Mouse (Mus musculus) C2C12 (cell line): ENCODE results near the gene Prl7a2. TPM values are rescaled to one million over a fixed set of nuclear protein-coding genes. Genes with fewer than 3 reads are reported as not detected.

Experiments used
- H3K27me3 ChIP-seq: one replicate; pipeline ENCODE4 v1.6.1; 2011; ENCODE audit not compliant: control insufficient read depth, insufficient read depth, insufficient read length
- H3K36me3 ChIP-seq: one replicate; pipeline ENCODE4 v1.6.1; 2011; ENCODE audit not compliant: control insufficient read depth, insufficient read depth
- H3K4me3 ChIP-seq: one replicate; pipeline ENCODE4 v1.5.1; 2011; ENCODE audit warnings: mild to moderate bottlenecking, control low read depth; ENCODE audit not compliant: poor library complexity, insufficient read depth, severe bottlenecking
- H3K79me2 ChIP-seq: one replicate; pipeline ENCODE4 v1.6.1; 2011; ENCODE audit not compliant: control insufficient read depth, insufficient read depth
- H3K79me3 ChIP-seq: one replicate; pipeline ENCODE4 v1.6.1; 2011; ENCODE audit warnings: low read depth, control low read depth
- H3ac ChIP-seq: one replicate; pipeline ENCODE3; 2011; ENCODE audit warnings: low read depth; ENCODE audit not compliant: control insufficient read depth, insufficient read length
- CEBPB ChIP-seq: IDR thresholded peaks from one replicate; pipeline ENCODE4 v1.6.1; 2011; ENCODE audit warnings: low read depth, mild to moderate bottlenecking, control low read depth, moderate library complexity
- CTCF ChIP-seq: IDR thresholded peaks from one replicate; pipeline ENCODE4 v1.5.1; 2011; ENCODE audit not compliant: control insufficient read depth, insufficient read depth, insufficient read length
- FOSL1 ChIP-seq: IDR thresholded peaks from one replicate; pipeline ENCODE4 v1.8.0; 2011; ENCODE audit warnings: mild to moderate bottlenecking, low read length; ENCODE audit not compliant: poor library complexity, insufficient read depth, severe bottlenecking
- MAX ChIP-seq: IDR thresholded peaks from one replicate; pipeline ENCODE4 v1.6.1; 2011; ENCODE audit warnings: mild to moderate bottlenecking, control low read depth
- MYOD1 ChIP-seq: IDR thresholded peaks from one replicate; pipeline ENCODE4 v1.6.1; 2011; ENCODE audit warnings: low read depth; ENCODE audit not compliant: control insufficient read depth, insufficient read length
- MYOG ChIP-seq: IDR thresholded peaks from one replicate; pipeline ENCODE4 v1.6.1; 2011; ENCODE audit not compliant: control insufficient read depth, insufficient read length; ENCODE audit errors: extremely low read depth
- USF1 ChIP-seq: IDR thresholded peaks from one replicate; pipeline ENCODE4 v1.6.1; 2011; ENCODE audit warnings: low read depth, mild to moderate bottlenecking, control low read depth, moderate library complexity
- long read RNA-seq, 2 experiments: library from polyadenylated mRNA; unstranded; transcript quantifications; one replicate each; pipeline ENCODE4 v2.0.0; 2019 to 2020
- polyA plus RNA-seq: library from polyadenylated mRNA; unstranded; fragments of >200 nt; fragmentation: generic; extraction: Trizol; gene quantifications from one replicate; pipeline ENCODE4 v1.2.1, GENCODE M21; 2012; ENCODE audit warnings: missing spikeins

Prl7a2 gene
- polyA plus RNA-seq: not detected
- long read RNA-seq, experiment 1: 0 reads
- long read RNA-seq, experiment 2: 0 reads

- no peak within 1 kb of the TSS for H3ac ChIP-seq
- no peaks in the 10 kb centered on the region for H3K79me3 ChIP-seq
- no peaks in the 10 kb centered on the region for H3K36me3 ChIP-seq
- no peaks in the 10 kb centered on the region for H3K79me2 ChIP-seq
- no peaks in the 10 kb centered on the region for H3K27me3 ChIP-seq
- H3K4me3 ChIP-seq: no peak within 1 kb of the TSS
- TF ChIP-seq FOSL1: no peak
- TF ChIP-seq MAX: no peak
- TF ChIP-seq USF1: no peak
- no peak for TF ChIP-seq CTCF
- no peak for TF ChIP-seq MYOG
- TF ChIP-seq CEBPB: no peak
- TF ChIP-seq MYOD1: no peak
Measured at GRCm38 (mm10) chr13:27667936-27668335, at the start of gene Prl7a2. Gene Prl7a2 (minus strand): TSS chr13:27668036.

DNA sequence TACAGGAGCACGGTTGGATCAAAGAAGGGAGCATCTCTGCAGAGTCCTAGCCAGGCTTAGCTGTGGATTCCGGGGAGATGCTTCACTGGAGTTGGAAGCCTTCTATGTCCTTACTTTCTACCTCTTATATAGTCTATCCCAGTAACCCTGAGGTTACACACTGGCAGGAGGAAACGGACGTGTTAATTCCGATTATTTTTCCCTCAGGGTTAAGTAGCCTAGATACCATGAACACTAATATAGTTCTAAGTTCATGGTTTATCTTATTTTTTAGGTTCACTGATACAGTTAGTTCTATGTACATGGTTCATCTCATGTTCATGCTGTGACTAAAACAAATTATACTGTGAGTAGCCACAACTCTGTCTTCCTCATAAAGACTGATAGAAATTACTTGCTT, 48.8 kb upstream of the Prl7a2 start, which contains the start of gene Prl7d1:
TSS of gene Prl7d1 (minus strand) at position 101 of the 400 bp plus-strand sequence.
- H3K36me3 ChIP-seq: no peaks in the 10 kb centered on the region
- no peak within 1 kb of the TSS for H3K4me3 ChIP-seq
- TF ChIP-seq CTCF (no peak), CEBPB (no peak), MYOD1 (no peak), FOSL1 (no peak), MYOG (no peak), USF1 (no peak), MAX (no peak)
- H3K27me3 ChIP-seq: no peaks in the 10 kb centered on the region
- H3K79me2 ChIP-seq: no peaks in the 10 kb centered on the region
- H3K79me3 ChIP-seq: no peaks in the 10 kb centered on the region
- no peak within 1 kb of the TSS for H3ac ChIP-seq

DNA sequence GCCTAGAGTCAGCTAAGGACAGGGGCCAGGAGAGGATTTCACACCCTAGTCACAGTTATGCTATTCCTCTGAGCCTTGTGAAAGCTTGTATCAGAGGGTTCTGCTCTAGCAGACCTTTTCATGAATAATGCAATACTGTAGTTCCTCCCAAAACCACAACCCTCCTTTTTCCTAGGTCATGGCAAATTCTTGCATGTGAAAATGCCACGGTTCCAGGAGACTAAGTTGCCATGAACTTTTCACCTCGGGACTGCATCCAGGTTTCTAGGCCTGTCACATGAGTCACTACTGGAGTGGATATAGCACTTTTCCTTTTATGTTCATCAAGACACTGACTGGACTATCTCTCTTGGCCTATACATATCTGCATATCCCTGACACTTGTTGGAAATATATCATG, 38.7 kb upstream of the Prl7a2 start:
- Histone ChIP-seq H3K79me2 (no peaks in the 10 kb centered on the region), H3K4me3 (no peak overlapping the region), H3ac (no peak overlapping the region), H3K27me3 (no peaks in the 10 kb centered on the region), H3K36me3 (no peaks in the 10 kb centered on the region), H3K79me3 (no peaks in the 10 kb centered on the region)
- no peak for TF ChIP-seq FOSL1
- no peak for TF ChIP-seq CTCF
- TF ChIP-seq USF1: no peak
- peak; percentile 45 for TF ChIP-seq CEBPB
- TF ChIP-seq MAX: no peak
- TF ChIP-seq MYOG: no peak
- no peak for TF ChIP-seq MYOD1

DNA sequence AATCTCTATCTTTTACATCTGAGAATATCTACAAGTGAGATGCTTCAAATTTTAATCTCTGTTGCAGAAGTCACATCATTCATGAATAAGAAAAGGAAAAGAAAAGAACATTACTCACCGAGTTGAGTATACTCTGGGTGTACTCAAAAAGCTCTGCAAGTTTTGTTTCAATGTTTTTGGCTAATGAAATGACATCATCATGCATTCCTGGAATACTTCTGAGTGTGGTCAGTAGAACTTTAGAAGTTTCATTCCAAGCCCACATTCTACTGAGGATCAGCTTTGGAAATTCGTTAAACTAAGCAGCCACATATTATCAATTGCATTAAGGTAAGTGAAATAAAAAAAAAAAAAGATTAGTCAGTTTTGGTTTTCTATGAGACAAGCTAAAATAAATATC, 7.1 kb downstream of the Prl7a2 start:
- Histone ChIP-seq H3K27me3 (no peaks in the 10 kb centered on the region), H3K79me3 (no peaks in the 10 kb centered on the region), H3ac (no peak overlapping the region), H3K36me3 (no peaks in the 10 kb centered on the region), H3K4me3 (no peak overlapping the region), H3K79me2 (no peaks in the 10 kb centered on the region)
- no peak for TF ChIP-seq CTCF
- TF ChIP-seq MYOD1: no peak
- no peak for TF ChIP-seq CEBPB
- TF ChIP-seq MYOG: no peak
- TF ChIP-seq FOSL1: no peak
- no peak for TF ChIP-seq USF1
- no peak for TF ChIP-seq MAX

DNA sequence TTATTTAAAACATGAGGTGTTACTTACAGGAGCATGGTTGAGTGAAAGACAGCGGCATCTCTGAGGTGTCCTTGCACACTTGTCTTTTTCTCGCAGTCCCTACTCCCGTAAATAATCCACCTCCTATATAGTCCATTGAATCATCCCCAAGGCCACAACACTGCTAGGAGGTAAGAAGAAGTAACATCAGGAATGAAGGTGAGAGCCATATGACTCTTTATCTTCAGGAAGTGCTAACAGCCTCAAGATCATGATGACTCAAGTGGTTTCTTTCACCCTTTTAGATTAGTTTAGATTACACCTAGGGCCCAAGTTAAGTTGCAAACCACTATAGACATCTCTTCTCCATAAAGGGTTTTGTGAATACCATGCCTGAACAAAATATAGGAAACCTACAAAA, 25.4 kb downstream of the Prl7a2 start, which contains the start of gene Prl7a1:
TSS of gene Prl7a1 (minus strand) at position 101 of the 400 bp plus-strand sequence.
- Histone ChIP-seq H3K27me3 (no peaks in the 10 kb centered on the region), H3K79me3 (no peaks in the 10 kb centered on the region), H3K79me2 (no peaks in the 10 kb centered on the region), H3ac (no peak within 1 kb of the TSS), H3K36me3 (no peaks in the 10 kb centered on the region), H3K4me3 (no peak within 1 kb of the TSS)
- TF ChIP-seq MYOG (no peak), MAX (no peak), MYOD1 (no peak), CTCF (no peak), CEBPB (no peak), USF1 (no peak), FOSL1 (no peak)
